Mouse (Mus musculus) midbrain, embryonic 14.5 days (tissue): ENCODE measurements around the gene Ppfia3. TPM values are rescaled to one million over a fixed set of nuclear protein-coding genes. Genes with fewer than 3 reads are reported as not detected.
A peak's percentile ranks its signal among the peaks of the same experiment; 100 is the strongest.

Experiments used
- ATAC-seq: fragments of 200-750 bp; cut with Nextera tagmentation; 2 replicates; pipeline ENCODE4 v1.8.0; 2017; ENCODE audit warnings: moderate number of reproducible peaks, moderate library complexity; ENCODE audit not compliant: low FRiP score, low TSS enrichment
- DNase-seq: peaks from one replicate; pipeline ENCODE4 v3.0.0-alpha.2; 2015
- H3K27ac ChIP-seq: fragments of 300-500 bp; sonication (generic); replicated peaks from 2 replicates; pipeline ENCODE4 v1.5.1; 2014; ENCODE audit warnings: mild to moderate bottlenecking, low read depth, low read length, moderate library complexity
- H3K27me3 ChIP-seq: fragments of 300-500 bp; sonication (generic); 2 replicates; pipeline ENCODE4 v1.6.1; 2014; ENCODE audit warnings: low read length, control low read depth, mixed read lengths; ENCODE audit not compliant: control insufficient read depth, insufficient read depth
- H3K36me3 ChIP-seq: fragments of 300-500 bp; sonication (generic); 2 replicates; pipeline ENCODE4 v1.6.1; 2014; ENCODE audit warnings: low read length, control low read depth; ENCODE audit not compliant: control insufficient read depth, insufficient read depth
- H3K4me1 ChIP-seq: fragments of 300-500 bp; sonication (generic); 2 replicates; pipeline ENCODE4 v1.6.1; 2014; ENCODE audit warnings: mild to moderate bottlenecking, antibody characterized with exemption, low read length, control low read depth; ENCODE audit not compliant: control insufficient read depth, insufficient read depth
- H3K4me2 ChIP-seq: fragments of 300-500 bp; sonication (generic); 2 replicates; pipeline ENCODE4 v1.6.1; 2014; ENCODE audit warnings: mild to moderate bottlenecking, low read length, moderate library complexity
- H3K4me3 ChIP-seq: fragments of 300-500 bp; sonication (generic); replicated peaks from 2 replicates; pipeline ENCODE4 v1.5.1; 2014; ENCODE audit warnings: low read depth, low read length
- H3K9ac ChIP-seq: fragments of 300-500 bp; sonication (generic); replicated peaks from 2 replicates; pipeline ENCODE4 v1.6.1; 2014; ENCODE audit warnings: mild to moderate bottlenecking, low read length, moderate library complexity
- H3K9me3 ChIP-seq: fragments of 300-500 bp; sonication (generic); 2 replicates; pipeline ENCODE4 v1.6.1; 2016; ENCODE audit warnings: low read length, control low read depth, mixed read lengths; ENCODE audit not compliant: control insufficient read depth
- WGBS: fragments of 180-500 bp; shearing (Covaris S2); extraction: QIAGEN DNeasy Blood & Tissue Kit; methylation state at CpG from one replicate; pipeline ENCODE4 v1.1.7; 2014; 5-methylcytosine and 5-hydroxymethylcytosine counted together
- polyA plus RNA-seq: library from polyadenylated mRNA; unstranded; fragments of >200 nt; fragmentation: Nextera tagmentation; extraction: Ambion mirVana; gene quantifications from 2 replicates; pipeline ENCODE4 v1.2.1, GENCODE M21; 2014

The Ppfia3 gene
- polyA plus RNA-seq, 1 experiment from 2014 or later: 26.9 TPM

DNA sequence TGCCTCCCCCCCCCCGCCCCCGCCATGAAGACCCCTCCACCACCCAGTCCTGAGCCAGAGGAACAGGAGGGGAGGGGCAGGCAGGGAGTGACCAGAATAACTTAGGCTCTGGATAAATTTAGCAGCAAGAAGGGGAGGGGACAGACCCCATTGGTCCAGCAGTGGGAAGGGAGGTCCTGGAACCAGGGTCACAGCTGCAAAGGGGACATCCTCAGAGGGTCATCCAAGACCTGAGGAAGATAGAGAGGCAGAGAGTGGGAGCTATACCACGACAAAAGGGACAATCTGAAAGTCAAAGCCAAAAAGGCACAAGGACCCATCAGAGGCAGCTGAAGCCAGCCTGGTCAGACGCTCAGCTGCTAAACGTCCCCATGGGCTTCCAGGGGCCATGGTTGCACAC is 31.8 kb downstream of the Ppfia3 start, which contains the start of gene Hrc:
TSS of gene Hrc (plus strand) at position 235 of the 400 bp plus-strand sequence.
- ATAC-seq: no peak
- 26% methylated on average over 5 of the region's 5 CpGs for WGBS
- no peak for DNase-seq

DNA sequence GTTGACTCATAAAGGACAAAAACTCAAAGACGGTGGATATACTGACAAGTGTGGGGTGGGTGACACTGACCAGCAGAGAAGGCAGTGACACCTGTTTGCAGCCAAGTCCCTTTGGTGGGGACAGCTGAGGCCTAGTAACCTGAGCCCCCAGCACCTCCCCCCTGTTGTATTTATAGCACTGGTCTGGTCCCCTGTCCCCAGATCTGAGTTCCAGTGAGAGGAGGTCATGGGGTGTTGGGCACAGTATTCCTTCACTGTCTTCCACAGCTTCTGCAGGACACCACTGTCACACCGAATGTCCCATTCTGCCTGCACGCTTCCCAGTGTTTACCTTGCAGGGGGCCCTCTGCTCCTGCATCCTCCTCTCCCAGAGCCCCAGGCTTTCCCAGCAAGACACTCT is 32.2 kb downstream of the Ppfia3 start:
- no peak overlapping the region for H3K27ac ChIP-seq
- WGBS: 22% methylated on average over 3 of the region's 3 CpGs
- ATAC-seq: no peak
- H3K4me2 ChIP-seq: no peak overlapping the region
- no peaks in the 10 kb centered on the region for H3K9me3 ChIP-seq
- peaks cover 16% of the 10 kb centered on the region for H3K4me1 ChIP-seq
- no peak for DNase-seq
- peaks cover 3% of the 10 kb centered on the region; the same call in 1 of the 2 replicates for H3K27me3 ChIP-seq
- no peak overlapping the region for H3K4me3 ChIP-seq
- H3K36me3 ChIP-seq: no peaks in the 10 kb centered on the region
- no peak overlapping the region for H3K9ac ChIP-seq

More for the DNA sequence above, 31.8 kb downstream of the Ppfia3 start, which contains the start of gene Hrc:
- H3K4me1 ChIP-seq: peaks cover 21% of the 10 kb centered on the region
- H3K9me3 ChIP-seq: no peaks in the 10 kb centered on the region
- peaks cover 3% of the 10 kb centered on the region; the same call in 1 of the 2 replicates for H3K27me3 ChIP-seq
- H3K27ac ChIP-seq: no peak within 1 kb of the TSS
- H3K4me3 ChIP-seq: no peak within 1 kb of the TSS
- H3K9ac ChIP-seq: no peak within 1 kb of the TSS
- H3K36me3 ChIP-seq: no peaks in the 10 kb centered on the region
- peak within 1 kb of the TSS; percentile 92 for H3K4me2 ChIP-seq

DNA sequence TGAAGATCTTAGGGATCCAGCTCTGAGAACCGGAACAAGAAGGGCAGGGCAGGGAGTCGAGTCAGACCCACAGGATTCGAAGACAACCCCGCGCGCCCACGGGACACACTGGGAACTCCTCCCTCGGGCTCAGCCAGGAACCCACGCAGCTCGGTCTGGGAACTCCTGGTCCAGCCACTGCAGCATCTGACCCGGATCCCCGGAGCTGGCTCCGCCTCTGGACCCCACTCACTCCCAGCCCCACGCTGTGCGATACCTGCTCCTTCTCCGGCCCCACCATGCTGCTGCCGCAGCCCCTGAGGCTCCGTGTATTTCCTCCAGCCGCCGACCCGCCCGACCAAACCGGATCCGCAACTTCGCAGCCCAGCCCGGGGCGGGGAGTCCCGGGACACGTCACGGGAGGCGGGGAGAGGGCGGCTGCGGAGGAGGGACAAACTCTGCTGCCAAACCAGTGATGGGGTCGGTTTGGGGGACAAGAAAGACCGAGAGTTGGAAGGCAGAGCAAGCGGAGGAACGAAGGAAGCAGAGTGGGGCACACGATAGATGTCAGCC is 33.3 kb downstream of the Ppfia3 start, which contains the start of gene Trpm4:
TSS of gene Trpm4 (minus strand) at position 350 of the 552 bp plus-strand sequence.
- Histone ChIP-seq H3K4me1 (peaks cover 5% of the 10 kb centered on the region; the same call in 1 of the 2 replicates), H3K27ac (0 out of 2 replicates have a peak within 1 kb of the TSS, but pooled peaks have one; percentile 41), H3K9me3 (no peaks in the 10 kb centered on the region), H3K4me2 (peak within 1 kb of the TSS; percentile 92), H3K36me3 (no peaks in the 10 kb centered on the region), H3K4me3 (peak within 1 kb of the TSS; percentile 51), H3K27me3 (peaks cover 3% of the 10 kb centered on the region; the same call in 1 of the 2 replicates), H3K9ac (peak within 1 kb of the TSS; percentile 55)
- 0% methylated on average over 38 of the region's 38 CpGs for WGBS
- ATAC-seq (peak; percentile 53; the same call in 1 of the 2 replicates), DNase-seq (peak; percentile 84)

DNA sequence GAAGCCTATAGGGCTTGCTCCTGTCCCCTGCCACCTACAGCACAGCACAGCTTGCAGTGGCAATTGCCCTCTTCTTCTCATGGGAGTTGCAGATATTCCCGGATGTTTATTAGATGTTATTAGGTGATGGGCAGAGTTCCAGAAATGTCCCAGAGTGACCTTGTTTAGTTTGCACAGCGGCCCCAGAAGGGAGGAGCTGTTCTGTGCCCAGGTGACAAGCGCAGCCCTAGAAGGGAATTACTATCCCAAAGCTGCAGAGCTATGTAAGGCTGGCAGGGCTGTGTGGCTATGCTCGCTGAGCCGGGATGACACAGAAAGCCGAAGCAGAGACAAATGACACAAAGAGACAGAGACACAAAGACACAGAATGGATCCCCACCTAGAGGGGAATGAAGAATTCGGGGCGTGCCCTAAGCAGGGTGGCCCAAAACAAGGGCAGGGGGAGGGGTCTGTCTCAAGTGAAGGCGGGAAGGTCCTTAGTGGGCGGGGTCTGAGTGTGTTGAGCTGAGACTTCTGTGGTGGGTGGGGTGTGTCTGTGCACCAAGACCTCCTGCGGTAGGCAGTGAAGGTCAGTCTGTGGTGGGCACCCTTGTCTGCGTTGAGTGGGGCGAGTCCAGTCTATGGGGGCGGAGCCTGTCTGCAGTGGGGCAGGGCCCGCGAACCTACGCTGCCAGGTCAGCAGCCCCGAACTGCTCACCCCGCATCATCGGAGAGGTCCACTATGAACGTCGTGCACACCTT is 34.0 kb downstream of the Ppfia3 start:
- no peaks in the 10 kb centered on the region; the same call in 1 of the 2 replicates for H3K27me3 ChIP-seq
- DNase-seq: peak; percentile 54
- peak overlapping the region; percentile 51 for H3K4me3 ChIP-seq
- H3K36me3 ChIP-seq: no peaks in the 10 kb centered on the region
- no peaks in the 10 kb centered on the region for H3K4me1 ChIP-seq
- no peak overlapping the region for H3K27ac ChIP-seq
- peak overlapping the region; percentile 55 for H3K9ac ChIP-seq
- 3% methylated on average over 22 of the region's 22 CpGs for WGBS
- H3K4me2 ChIP-seq: peak overlapping the region; percentile 92
- ATAC-seq: peak; percentile 66
- H3K9me3 ChIP-seq: no peaks in the 10 kb centered on the region

DNA sequence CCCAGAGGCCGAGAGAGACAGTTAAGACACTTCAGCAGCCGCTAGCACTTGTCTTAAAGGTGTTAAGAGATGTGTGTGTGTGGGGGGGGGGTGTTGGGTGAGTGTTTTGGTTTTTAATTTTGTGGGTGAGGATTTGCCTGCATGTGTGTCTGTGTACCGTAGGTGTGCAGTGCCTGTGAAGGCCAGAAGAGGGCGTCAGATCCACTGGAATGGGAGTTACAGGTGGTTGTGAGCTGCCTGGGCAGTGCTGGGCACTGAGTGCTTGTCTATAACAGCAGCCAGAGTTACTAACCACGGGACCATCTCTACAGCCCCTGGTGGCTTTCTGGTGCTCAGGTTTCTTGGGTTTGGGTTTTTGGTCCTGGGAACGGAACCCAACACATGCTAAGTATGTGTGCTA is 35.3 kb downstream of the Ppfia3 start:
- WGBS: 85% methylated on average over 6 of the region's 6 CpGs
- Histone ChIP-seq H3K27ac (no peak overlapping the region), H3K9ac (no peak overlapping the region), H3K36me3 (no peaks in the 10 kb centered on the region), H3K4me2 (no peak overlapping the region), H3K4me1 (no peaks in the 10 kb centered on the region), H3K27me3 (no peaks in the 10 kb centered on the region), H3K4me3 (no peak overlapping the region), H3K9me3 (no peaks in the 10 kb centered on the region)
- ATAC-seq (no peak), DNase-seq (no peak)

DNA sequence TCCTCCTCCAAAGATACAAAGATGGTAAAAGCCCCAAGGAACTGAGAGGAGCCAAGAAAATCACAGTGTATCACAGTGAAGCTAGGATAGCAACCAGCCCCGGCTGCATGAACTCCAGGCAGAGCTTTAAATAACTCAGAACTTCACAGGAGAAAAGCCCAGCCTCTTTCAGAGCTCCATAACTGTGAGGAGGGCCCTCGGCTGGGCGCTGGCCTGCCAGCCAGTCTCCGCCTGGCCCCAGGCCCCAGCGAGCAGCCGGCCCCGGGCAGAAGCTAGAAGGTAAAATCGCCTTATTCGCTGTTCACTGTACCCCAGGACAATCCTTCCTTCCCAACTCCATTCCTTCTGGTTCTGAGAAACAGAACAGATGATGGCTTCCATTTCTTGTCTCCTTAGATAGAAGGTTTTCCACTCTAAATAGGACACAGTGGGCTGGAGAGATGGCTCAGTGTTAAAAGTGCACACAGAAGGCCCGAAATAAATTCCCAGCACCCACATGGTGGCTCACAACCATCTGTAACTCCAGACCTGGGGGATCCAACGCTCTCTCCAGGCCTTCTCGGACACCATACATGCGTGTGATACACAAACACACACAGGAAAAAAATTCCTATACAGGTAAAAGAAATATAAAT is 37.9 kb downstream of the Ppfia3 start:
- Histone ChIP-seq H3K9ac (no peak overlapping the region), H3K9me3 (no peaks in the 10 kb centered on the region), H3K27me3 (no peaks in the 10 kb centered on the region), H3K4me2 (no peak overlapping the region), H3K4me3 (no peak overlapping the region), H3K36me3 (no peaks in the 10 kb centered on the region), H3K4me1 (no peaks in the 10 kb centered on the region), H3K27ac (no peak overlapping the region)
- DNase-seq (no peak), ATAC-seq (no peak)
- 79% methylated on average over 13 of the region's 13 CpGs for WGBS

DNA sequence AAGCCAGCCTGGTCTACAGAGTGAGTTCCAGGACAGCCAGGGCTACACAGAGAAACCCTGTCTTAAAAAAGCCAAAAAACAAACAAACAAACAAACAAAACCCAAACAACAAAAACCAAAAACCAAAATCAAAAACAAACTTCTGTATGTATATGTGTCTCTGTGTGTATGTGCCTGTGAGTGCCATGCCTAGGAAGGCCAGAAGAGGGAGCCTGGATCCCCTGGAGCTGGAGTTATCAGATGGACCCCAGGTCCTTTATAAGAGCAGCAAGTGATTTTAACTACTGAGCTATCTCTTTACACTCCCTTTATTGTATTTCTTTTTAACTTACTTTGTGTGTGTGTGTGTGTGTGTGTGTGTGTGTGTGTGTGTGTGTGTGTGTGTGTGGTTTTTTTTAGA is 41.0 kb downstream of the Ppfia3 start:
- H3K4me2 ChIP-seq: no peak overlapping the region
- H3K36me3 ChIP-seq: no peaks in the 10 kb centered on the region
- ATAC-seq: no peak
- H3K27ac ChIP-seq: no peak overlapping the region
- no peaks in the 10 kb centered on the region for H3K4me1 ChIP-seq
- H3K27me3 ChIP-seq: no peaks in the 10 kb centered on the region
- no peak overlapping the region for H3K4me3 ChIP-seq
- no peak overlapping the region for H3K9ac ChIP-seq
- no peaks in the 10 kb centered on the region for H3K9me3 ChIP-seq
- DNase-seq: no peak

DNA sequence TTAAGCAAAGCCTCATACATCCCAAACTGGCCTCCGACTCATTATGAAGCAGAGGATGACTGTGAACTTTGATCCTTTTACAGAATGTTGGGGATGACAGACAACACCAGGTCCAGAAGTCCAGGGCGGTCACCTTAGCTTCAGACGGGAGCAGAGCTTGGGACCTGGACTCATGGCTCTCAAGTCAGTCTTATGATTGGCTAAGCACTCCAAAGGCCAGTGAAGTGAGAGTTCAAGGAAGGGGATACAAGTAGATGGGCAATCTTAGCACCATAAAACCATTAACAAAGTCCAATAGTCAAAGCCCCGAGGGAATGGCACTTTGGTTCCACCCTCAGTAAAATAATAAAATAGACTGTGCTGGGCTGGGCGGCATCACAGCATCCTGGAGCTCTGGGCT is 43.8 kb downstream of the Ppfia3 start:
- ATAC-seq: no peak

More for the DNA sequence above, 43.8 kb downstream of the Ppfia3 start:
- Histone ChIP-seq H3K9ac (no peak overlapping the region), H3K4me2 (no peak overlapping the region), H3K36me3 (no peaks in the 10 kb centered on the region), H3K4me1 (no peaks in the 10 kb centered on the region), H3K27me3 (no peaks in the 10 kb centered on the region), H3K27ac (no peak overlapping the region), H3K9me3 (no peaks in the 10 kb centered on the region), H3K4me3 (no peak overlapping the region)
- DNase-seq: no peak
- WGBS: 95% methylated on average over 5 of the region's 5 CpGs
